Mouse (Mus musculus) midbrain, embryonic 13.5 days (tissue): Measurements from ENCODE around the gene Tapbp. TPM values are rescaled to one million over a fixed set of nuclear protein-coding genes. Genes with fewer than 3 reads are reported as not detected.

Source experiments
- ATAC-seq: fragments of 200-750 bp; cut with Nextera tagmentation; 2 replicates; pipeline ENCODE4 v1.8.0; 2017; ENCODE audit warnings: mild to moderate bottlenecking, moderate TSS enrichment, moderate library complexity
- H3K27ac ChIP-seq: fragments of 300-500 bp; sonication (generic); 2 replicates; pipeline ENCODE4 v1.5.1; 2015; ENCODE audit warnings: inconsistent platforms, mild to moderate bottlenecking, moderate library complexity
- H3K27me3 ChIP-seq: fragments of 300-500 bp; sonication (generic); 2 replicates; pipeline ENCODE4 v1.6.1; 2015; ENCODE audit warnings: mild to moderate bottlenecking, inconsistent platforms
- H3K36me3 ChIP-seq: fragments of 300-500 bp; sonication (generic); 2 replicates; pipeline ENCODE4 v1.6.1; 2015; ENCODE audit warnings: mild to moderate bottlenecking, inconsistent platforms
- H3K4me1 ChIP-seq: fragments of 300-500 bp; sonication (generic); replicated peaks from 2 replicates; pipeline ENCODE4 v1.6.1; 2015; ENCODE audit warnings: inconsistent platforms
- H3K4me2 ChIP-seq: fragments of 300-500 bp; sonication (generic); replicated peaks from 2 replicates; pipeline ENCODE4 v1.6.1; 2015; ENCODE audit warnings: moderate library complexity, mild to moderate bottlenecking, inconsistent platforms
- H3K4me3 ChIP-seq: fragments of 300-500 bp; sonication (generic); replicated peaks from 2 replicates; pipeline ENCODE4 v1.5.1; 2015; ENCODE audit warnings: mild to moderate bottlenecking, inconsistent platforms
- H3K9ac ChIP-seq: fragments of 300-500 bp; sonication (generic); replicated peaks from 2 replicates; pipeline ENCODE4 v1.6.1; 2015; ENCODE audit warnings: mild to moderate bottlenecking, inconsistent platforms
- H3K9me3 ChIP-seq: fragments of 300-500 bp; sonication (generic); 2 replicates; pipeline ENCODE4 v1.6.1; 2016; ENCODE audit warnings: mild to moderate bottlenecking, inconsistent platforms
- WGBS: fragments of 180-500 bp; shearing (Covaris S2); methylation state at CpG from one replicate; pipeline ENCODE4 v1.1.7; 2015; 5-methylcytosine and 5-hydroxymethylcytosine counted together
- polyA plus RNA-seq: library from polyadenylated mRNA; unstranded; fragments of >200 nt; fragmentation: Nextera tagmentation; extraction: Ambion mirVana; gene quantifications from 2 replicates; pipeline ENCODE4 v1.2.1, GENCODE M21; 2015

The Tapbp gene
- polyA plus RNA-seq, 1 experiment from 2014 or later = 19.6 TPM

- no peak overlapping the region for H3K9ac ChIP-seq
- H3K36me3 ChIP-seq = peaks cover 40% of the 10 kb centered on the region
- peaks cover 13% of the 10 kb centered on the region for H3K27me3 ChIP-seq
- 84% methylated on average over 18 of the region's 18 CpGs for WGBS
- no peak overlapping the region for H3K4me3 ChIP-seq
- H3K9me3 ChIP-seq = no peaks in the 10 kb centered on the region
- no peak for ATAC-seq
- H3K4me1 ChIP-seq = peaks cover 64% of the 10 kb centered on the region
- H3K27ac ChIP-seq = no peak overlapping the region
- peak overlapping the region; percentile 64; the same call in 1 of the 2 replicates for H3K4me2 ChIP-seq
These were observed 2.1 kb downstream of the Tapbp start for GRCm38 (mm10) chr17:33917656-33918292.

GRCm38 (mm10) chr17:33918293-33919203, 2.8 kb downstream of the Tapbp start:
- peaks cover 33% of the 10 kb centered on the region for H3K36me3 ChIP-seq
- H3K9me3 ChIP-seq = no peaks in the 10 kb centered on the region
- no peak overlapping the region for H3K27ac ChIP-seq
- H3K4me3 ChIP-seq = peak overlapping the region; percentile 45
- 60% methylated on average over 37 of the region's 37 CpGs for WGBS
- peak overlapping the region; percentile 68 for H3K9ac ChIP-seq
- peak overlapping the region; percentile 75 for H3K4me2 ChIP-seq
- peaks cover 13% of the 10 kb centered on the region for H3K27me3 ChIP-seq
- no peak for ATAC-seq
- H3K4me1 ChIP-seq = peaks cover 64% of the 10 kb centered on the region

GRCm38 (mm10) chr17:33919351-33920281, 3.9 kb downstream of the Tapbp start:
- Histone ChIP-seq H3K9ac (peak overlapping the region; percentile 68), H3K9me3 (no peaks in the 10 kb centered on the region)

GRCm38 (mm10) chr17:33920282-33921097, 4.8 kb downstream of the Tapbp start:
- Histone ChIP-seq H3K4me1 (peaks cover 45% of the 10 kb centered on the region), H3K4me3 (peak overlapping the region; percentile 45), H3K4me2 (peak overlapping the region; percentile 75), H3K36me3 (peaks cover 23% of the 10 kb centered on the region), H3K27ac (peak overlapping the region; percentile 57; the same call in 1 of the 2 replicates), H3K27me3 (peaks cover 13% of the 10 kb centered on the region), H3K9me3 (no peaks in the 10 kb centered on the region), H3K9ac (peak overlapping the region; percentile 68)
- peak; percentile 34 for ATAC-seq
- WGBS = under 1% methylated on average over 36 of the region's 36 CpGs

More at GRCm38 (mm10) chr17:33919351-33920281, 3.9 kb downstream of the Tapbp start:
- Histone ChIP-seq H3K4me3 (peak overlapping the region; percentile 45), H3K4me2 (peak overlapping the region; percentile 75), H3K36me3 (peaks cover 23% of the 10 kb centered on the region), H3K27me3 (peaks cover 13% of the 10 kb centered on the region), H3K27ac (peak overlapping the region; percentile 57; the same call in 1 of the 2 replicates), H3K4me1 (peaks cover 54% of the 10 kb centered on the region)
- under 1% methylated on average over 52 of the region's 52 CpGs for WGBS
- no peak for ATAC-seq

GRCm38 (mm10) chr17:33921361-33921760, 5.7 kb downstream of the Tapbp start:
- H3K4me1 ChIP-seq = peaks cover 44% of the 10 kb centered on the region
- H3K27me3 ChIP-seq = peaks cover 13% of the 10 kb centered on the region
- H3K4me3 ChIP-seq = no peak overlapping the region
- H3K36me3 ChIP-seq = peaks cover 32% of the 10 kb centered on the region
- H3K4me2 ChIP-seq = peak overlapping the region; percentile 75; the same call in 1 of the 2 replicates
- ATAC-seq = no peak
- no peaks in the 10 kb centered on the region for H3K9me3 ChIP-seq
- WGBS = 91% methylated on average over 7 of the region's 7 CpGs
- H3K27ac ChIP-seq = no peak overlapping the region
- H3K9ac ChIP-seq = no peak overlapping the region

GRCm38 (mm10) chr17:33924577-33925283, 9.0 kb downstream of the Tapbp start:
- H3K4me3 ChIP-seq = no peak overlapping the region
- H3K4me1 ChIP-seq = peaks cover 23% of the 10 kb centered on the region
- no peaks in the 10 kb centered on the region for H3K27me3 ChIP-seq
- H3K27ac ChIP-seq = no peak overlapping the region
- 84% methylated on average over 10 of the region's 10 CpGs for WGBS
- ATAC-seq = no peak
- H3K9ac ChIP-seq = no peak overlapping the region
- H3K36me3 ChIP-seq = peaks cover 26% of the 10 kb centered on the region
- no peaks in the 10 kb centered on the region for H3K9me3 ChIP-seq
- no peak overlapping the region for H3K4me2 ChIP-seq

- 85% methylated on average over 21 of the region's 21 CpGs for WGBS
- H3K36me3 ChIP-seq = peaks cover 26% of the 10 kb centered on the region
These were observed 9.9 kb downstream of the Tapbp start for GRCm38 (mm10) chr17:33925406-33926116.

GRCm38 (mm10) chr17:33926207-33926932, 10.7 kb downstream of the Tapbp start:
- no peaks in the 10 kb centered on the region for H3K27me3 ChIP-seq
- WGBS = 72% methylated on average over 17 of the region's 17 CpGs
- ATAC-seq = no peak

More at GRCm38 (mm10) chr17:33925406-33926116, 9.9 kb downstream of the Tapbp start:
- no peak for ATAC-seq
- Histone ChIP-seq H3K4me1 (peaks cover 20% of the 10 kb centered on the region), H3K4me2 (no peak overlapping the region), H3K27ac (no peak overlapping the region), H3K4me3 (no peak overlapping the region), H3K9ac (no peak overlapping the region), H3K9me3 (no peaks in the 10 kb centered on the region), H3K27me3 (no peaks in the 10 kb centered on the region)

GRCm38 (mm10) chr17:33928251-33928947, 12.7 kb downstream of the Tapbp start:
- no peaks in the 10 kb centered on the region for H3K9me3 ChIP-seq
- peak overlapping the region; percentile 100 for H3K4me2 ChIP-seq
- no peak for ATAC-seq
- peak overlapping the region; percentile 94 for H3K4me3 ChIP-seq
- peak overlapping the region; percentile 81 for H3K9ac ChIP-seq
- H3K36me3 ChIP-seq = peaks cover 40% of the 10 kb centered on the region
- WGBS = 60% methylated on average over 21 of the region's 21 CpGs
- peaks cover 28% of the 10 kb centered on the region for H3K4me1 ChIP-seq
- no peak overlapping the region for H3K27ac ChIP-seq
- H3K27me3 ChIP-seq = no peaks in the 10 kb centered on the region

More at GRCm38 (mm10) chr17:33926207-33926932, 10.7 kb downstream of the Tapbp start:
- Histone ChIP-seq H3K4me2 (no peak overlapping the region), H3K4me1 (peaks cover 26% of the 10 kb centered on the region), H3K27ac (no peak overlapping the region), H3K9me3 (no peaks in the 10 kb centered on the region), H3K36me3 (peaks cover 26% of the 10 kb centered on the region), H3K9ac (no peak overlapping the region), H3K4me3 (no peak overlapping the region)
